Mouse (Mus musculus) C2C12 (cell line): ENCODE data around the gene Sema7a. TPM values are rescaled to one million over a fixed set of nuclear protein-coding genes. Genes with fewer than 3 reads are reported as not detected.

Experiments
- H3K27me3 ChIP-seq: one replicate; pipeline ENCODE4 v1.6.1; 2011; ENCODE audit not compliant: control insufficient read depth, insufficient read depth, insufficient read length
- H3K36me3 ChIP-seq: one replicate; pipeline ENCODE4 v1.6.1; 2011; ENCODE audit not compliant: control insufficient read depth, insufficient read depth
- H3K4me3 ChIP-seq: one replicate; pipeline ENCODE4 v1.5.1; 2011; ENCODE audit warnings: mild to moderate bottlenecking, control low read depth; ENCODE audit not compliant: poor library complexity, insufficient read depth, severe bottlenecking
- H3K79me2 ChIP-seq: one replicate; pipeline ENCODE4 v1.6.1; 2011; ENCODE audit not compliant: control insufficient read depth, insufficient read depth
- H3K79me3 ChIP-seq: one replicate; pipeline ENCODE4 v1.6.1; 2011; ENCODE audit warnings: low read depth, control low read depth
- H3ac ChIP-seq: one replicate; pipeline ENCODE3; 2011; ENCODE audit warnings: low read depth; ENCODE audit not compliant: control insufficient read depth, insufficient read length
- CEBPB ChIP-seq: IDR thresholded peaks from one replicate; pipeline ENCODE4 v1.6.1; 2011; ENCODE audit warnings: low read depth, mild to moderate bottlenecking, control low read depth, moderate library complexity
- CTCF ChIP-seq: IDR thresholded peaks from one replicate; pipeline ENCODE4 v1.5.1; 2011; ENCODE audit not compliant: control insufficient read depth, insufficient read depth, insufficient read length
- FOSL1 ChIP-seq: IDR thresholded peaks from one replicate; pipeline ENCODE4 v1.8.0; 2011; ENCODE audit warnings: mild to moderate bottlenecking, low read length; ENCODE audit not compliant: poor library complexity, insufficient read depth, severe bottlenecking
- MAX ChIP-seq: IDR thresholded peaks from one replicate; pipeline ENCODE4 v1.6.1; 2011; ENCODE audit warnings: mild to moderate bottlenecking, control low read depth
- MYOD1 ChIP-seq: IDR thresholded peaks from one replicate; pipeline ENCODE4 v1.6.1; 2011; ENCODE audit warnings: low read depth; ENCODE audit not compliant: control insufficient read depth, insufficient read length
- MYOG ChIP-seq: IDR thresholded peaks from one replicate; pipeline ENCODE4 v1.6.1; 2011; ENCODE audit not compliant: control insufficient read depth, insufficient read length; ENCODE audit errors: extremely low read depth
- USF1 ChIP-seq: IDR thresholded peaks from one replicate; pipeline ENCODE4 v1.6.1; 2011; ENCODE audit warnings: low read depth, mild to moderate bottlenecking, control low read depth, moderate library complexity
- polyA plus RNA-seq: library from polyadenylated mRNA; unstranded; fragments of >200 nt; fragmentation: generic; extraction: Trizol; gene quantifications from one replicate; pipeline ENCODE4 v1.2.1, GENCODE M21; 2012; ENCODE audit warnings: missing spikeins

Sema7a gene
- polyA plus RNA-seq, 1 experiment: 53.8 TPM

DNA sequence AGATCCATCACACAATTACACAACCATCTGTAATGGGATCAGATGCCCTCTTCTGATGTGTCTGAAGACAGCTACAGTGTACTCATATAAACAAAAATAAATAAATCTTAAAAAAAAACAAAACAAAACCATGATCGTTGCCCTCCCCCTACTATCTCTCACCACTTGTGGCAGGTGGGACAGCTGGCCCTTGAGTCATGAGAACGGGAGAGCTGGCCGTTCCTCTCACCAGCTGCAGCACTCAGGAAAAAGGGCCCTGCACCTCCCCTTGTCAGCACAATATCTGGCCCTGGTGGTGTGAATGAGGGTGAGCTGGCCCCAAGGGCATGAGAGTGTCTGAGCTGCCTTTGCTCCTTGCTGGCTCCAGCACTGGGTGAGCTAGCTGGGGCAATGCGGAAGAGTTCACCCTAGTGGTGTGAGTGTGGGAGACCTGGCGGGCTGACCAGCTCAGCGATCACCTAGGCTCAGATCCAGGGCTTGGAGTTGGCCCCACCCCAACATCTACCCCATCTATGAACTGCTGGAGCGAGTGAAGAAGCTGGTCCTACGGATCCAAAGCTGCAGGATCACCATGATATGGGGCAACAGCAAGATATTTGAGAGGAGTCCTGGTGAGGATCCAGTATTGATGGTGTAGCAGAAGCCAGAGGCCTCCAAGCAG, 36.2 kb upstream of the Sema7a start:
- no peak for TF ChIP-seq MYOD1
- no peak for TF ChIP-seq CTCF
- no peak for TF ChIP-seq FOSL1
- TF ChIP-seq USF1: no peak
- TF ChIP-seq MAX: no peak
- TF ChIP-seq MYOG: no peak
- no peak for TF ChIP-seq CEBPB
- Histone ChIP-seq H3K79me2 (no peaks in the 10 kb centered on the region), H3K36me3 (no peaks in the 10 kb centered on the region), H3K27me3 (no peaks in the 10 kb centered on the region), H3ac (no peak overlapping the region), H3K4me3 (no peak overlapping the region), H3K79me3 (no peaks in the 10 kb centered on the region)

DNA sequence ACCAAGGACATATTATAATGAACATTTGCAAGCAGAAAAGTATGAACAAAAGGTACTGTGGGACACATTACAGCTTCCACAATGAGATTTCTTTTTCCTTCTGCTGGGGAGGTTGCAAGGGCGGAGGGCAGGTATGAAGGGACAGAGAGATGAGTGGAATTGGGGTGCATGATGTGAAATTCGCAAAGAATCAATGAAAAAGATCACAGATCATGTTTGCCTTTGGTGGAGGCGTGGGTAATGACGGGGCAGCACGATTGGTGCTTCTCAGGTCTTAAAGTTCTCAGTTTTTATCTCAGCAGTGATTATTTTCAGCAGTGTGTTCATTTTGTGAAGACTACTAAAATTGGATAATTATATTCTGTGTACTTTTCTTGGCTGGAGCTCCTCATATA, 35.7 kb upstream of the Sema7a start:
- H3ac ChIP-seq: no peak overlapping the region
- TF ChIP-seq MYOG: no peak
- TF ChIP-seq MYOD1: no peak
- TF ChIP-seq MAX: no peak
- TF ChIP-seq CEBPB: no peak
- TF ChIP-seq FOSL1: no peak
- TF ChIP-seq CTCF: no peak
- no peak for TF ChIP-seq USF1
- H3K79me3 ChIP-seq: no peaks in the 10 kb centered on the region
- H3K4me3 ChIP-seq: no peak overlapping the region
- H3K27me3 ChIP-seq: no peaks in the 10 kb centered on the region
- H3K36me3 ChIP-seq: no peaks in the 10 kb centered on the region
- no peaks in the 10 kb centered on the region for H3K79me2 ChIP-seq

DNA sequence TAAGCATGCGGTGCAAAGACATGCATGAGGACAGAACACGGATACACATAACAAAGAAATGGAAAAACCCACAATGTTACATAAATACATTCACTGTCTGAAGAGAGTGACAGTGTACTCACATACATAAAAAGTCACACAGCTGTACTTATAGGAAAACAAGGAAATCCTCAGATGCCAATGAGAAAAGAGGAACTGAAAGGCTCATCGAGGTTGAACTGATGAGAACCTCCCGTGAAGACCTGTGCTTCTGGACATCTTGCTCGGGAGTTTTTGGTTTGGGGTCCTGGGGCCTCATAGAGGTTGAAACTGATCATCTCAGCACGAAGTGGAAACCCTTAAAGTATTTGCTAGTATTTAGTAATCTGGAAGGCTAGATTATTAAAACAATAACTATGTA, 32.7 kb upstream of the Sema7a start:
- Histone ChIP-seq H3K79me3 (peaks cover 3% of the 10 kb centered on the region), H3ac (no peak overlapping the region), H3K79me2 (peaks cover 6% of the 10 kb centered on the region), H3K27me3 (no peaks in the 10 kb centered on the region), H3K4me3 (no peak overlapping the region), H3K36me3 (no peaks in the 10 kb centered on the region)
- TF ChIP-seq MYOD1 (no peak), CTCF (no peak), USF1 (no peak), MYOG (no peak), MAX (no peak), FOSL1 (no peak), CEBPB (no peak)

DNA sequence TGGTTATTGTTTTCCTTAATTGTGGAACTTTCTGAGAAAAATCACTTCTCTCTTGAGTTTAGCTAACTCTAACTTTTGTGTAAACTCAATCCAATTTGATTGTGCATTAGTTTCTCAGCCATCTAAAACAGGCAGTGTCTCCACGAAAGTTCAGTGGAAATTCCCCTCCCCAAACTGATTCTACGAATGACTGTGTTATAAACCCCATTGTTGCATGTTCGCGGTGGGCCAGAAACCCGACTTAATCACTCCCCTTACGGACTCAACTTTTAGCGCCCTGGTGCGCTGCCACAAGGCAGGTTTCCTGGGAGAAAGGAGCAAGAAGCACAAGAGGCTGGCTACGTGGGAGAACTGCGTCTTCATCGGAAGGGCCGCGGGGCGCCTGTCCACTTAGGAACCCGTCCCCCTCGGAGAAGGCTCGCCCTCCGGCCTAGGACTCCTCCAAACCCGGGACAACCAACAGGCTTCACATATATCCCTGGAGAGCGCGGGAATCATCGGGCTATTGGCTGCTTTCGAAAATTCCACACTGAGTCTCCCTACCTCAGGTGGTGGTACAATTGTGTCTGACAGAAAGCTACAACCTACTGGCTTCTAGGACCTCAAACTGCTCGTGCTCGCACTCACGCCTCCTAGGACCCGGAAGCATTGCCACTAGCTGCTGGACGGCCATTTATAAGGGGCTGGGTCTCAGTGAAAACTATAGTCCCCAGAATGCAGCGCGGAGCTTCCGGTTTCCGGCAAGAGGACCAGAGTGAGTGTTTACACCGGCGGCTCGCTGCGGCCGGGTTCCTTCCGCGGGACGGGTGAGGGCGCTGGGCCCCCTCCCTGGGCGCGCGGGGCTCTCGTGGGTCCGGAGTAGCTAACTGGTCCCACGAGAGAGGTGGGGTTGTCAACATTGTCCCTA, 29.4 kb upstream of the Sema7a start, which contains the start of gene Ubl7:
Gene Ubl7 (plus strand): TSS at position 726 of the 907 bp plus-strand sequence.
- no peak for TF ChIP-seq USF1
- no peak for TF ChIP-seq MAX
- no peak for TF ChIP-seq MYOG
- TF ChIP-seq CTCF: no peak
- TF ChIP-seq CEBPB: no peak
- TF ChIP-seq MYOD1: no peak
- no peak for TF ChIP-seq FOSL1
- Histone ChIP-seq H3K79me3 (peaks cover 3% of the 10 kb centered on the region), H3K27me3 (no peaks in the 10 kb centered on the region), H3K4me3 (peak within 1 kb of the TSS; percentile 53), H3K36me3 (peaks cover 6% of the 10 kb centered on the region), H3K79me2 (peaks cover 6% of the 10 kb centered on the region), H3ac (peak within 1 kb of the TSS; percentile 74)

DNA sequence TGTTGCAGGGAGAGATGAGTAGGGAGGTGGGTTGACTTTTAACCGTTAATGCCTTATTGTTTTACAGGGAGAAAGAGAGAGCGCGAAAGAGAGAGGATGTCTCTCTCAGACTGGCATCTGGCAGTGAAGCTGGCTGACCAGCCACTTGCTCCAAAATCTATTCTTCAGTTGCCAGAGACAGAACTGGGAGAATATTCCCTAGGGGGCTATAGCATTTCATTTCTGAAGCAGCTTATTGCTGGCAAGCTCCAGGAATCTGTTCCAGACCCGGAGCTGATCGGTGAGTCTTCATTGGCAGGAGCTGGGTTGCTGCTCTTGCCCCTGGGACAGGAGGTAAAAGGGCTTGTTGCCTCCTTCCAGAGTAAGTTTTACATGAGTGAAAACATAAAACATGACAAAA, 27.3 kb upstream of the Sema7a start:
- Histone ChIP-seq H3K79me2 (peaks cover 6% of the 10 kb centered on the region), H3K36me3 (peaks cover 6% of the 10 kb centered on the region), H3K27me3 (no peaks in the 10 kb centered on the region), H3ac (no peak overlapping the region), H3K79me3 (peaks cover 3% of the 10 kb centered on the region), H3K4me3 (no peak overlapping the region)
- TF ChIP-seq MYOG: no peak
- no peak for TF ChIP-seq MYOD1
- no peak for TF ChIP-seq MAX
- TF ChIP-seq CEBPB: no peak
- no peak for TF ChIP-seq CTCF
- TF ChIP-seq FOSL1: no peak
- TF ChIP-seq USF1: no peak
